Mouse (Mus musculus) heart, embryonic 16.5 days (tissue): ENCODE measurements around the gene Cd151. TPM values are rescaled to one million over a fixed set of nuclear protein-coding genes. Genes with fewer than 3 reads are reported as not detected.

Source experiments
- ATAC-seq: fragments of 200-750 bp; cut with Nextera tagmentation; replicated peaks from 2 replicates; pipeline ENCODE4 v1.8.0; 2017; ENCODE audit warnings: moderate number of reproducible peaks; ENCODE audit not compliant: insufficient read depth, low FRiP score; ENCODE audit errors: extremely low read depth
- H3K27ac ChIP-seq: fragments of 300-500 bp; sonication (generic); 2 replicates; pipeline ENCODE4 v1.5.1; 2014; ENCODE audit warnings: mild to moderate bottlenecking, low read length, control low read depth, moderate library complexity
- H3K27me3 ChIP-seq: fragments of 300-500 bp; sonication (generic); 2 replicates; pipeline ENCODE4 v1.6.1; 2014; ENCODE audit warnings: low read length, mixed read lengths; ENCODE audit not compliant: control insufficient read depth, insufficient read depth
- H3K36me3 ChIP-seq: fragments of 300-500 bp; sonication (generic); 2 replicates; pipeline ENCODE4 v1.6.1; 2014; ENCODE audit not compliant: control insufficient read depth, insufficient read depth
- H3K4me1 ChIP-seq: fragments of 300-500 bp; sonication (generic); 2 replicates; pipeline ENCODE4 v1.6.1; 2014; ENCODE audit warnings: low read length, mixed read lengths; ENCODE audit not compliant: control insufficient read depth, insufficient read depth
- H3K4me2 ChIP-seq: fragments of 300-500 bp; sonication (generic); 2 replicates; pipeline ENCODE4 v1.6.1; 2014; ENCODE audit warnings: low read depth, mild to moderate bottlenecking, control low read depth, low read length
- H3K4me3 ChIP-seq: fragments of 300-500 bp; sonication (generic); 2 replicates; pipeline ENCODE4 v1.5.1; 2014; ENCODE audit warnings: mild to moderate bottlenecking, control low read depth, low read length
- H3K9ac ChIP-seq: fragments of 300-500 bp; sonication (generic); 2 replicates; pipeline ENCODE4 v1.6.1; 2014; ENCODE audit warnings: low read length, control low read depth
- H3K9me3 ChIP-seq: fragments of 300-500 bp; sonication (generic); replicated peaks from 2 replicates; pipeline ENCODE4 v1.6.1; 2016; ENCODE audit warnings: low read length; ENCODE audit not compliant: control insufficient read depth
- WGBS: fragments of 180-500 bp; shearing (Covaris S2); extraction: QIAGEN DNeasy Blood & Tissue Kit; methylation state at CpG from one replicate; pipeline ENCODE4 v1.1.7; 2014; 5-methylcytosine and 5-hydroxymethylcytosine counted together
- polyA plus RNA-seq: library from polyadenylated mRNA; unstranded; fragments of >200 nt; fragmentation: Nextera tagmentation; extraction: Ambion mirVana; gene quantifications from 2 replicates; pipeline ENCODE4 v1.2.1, GENCODE M21; 2015

Gene Cd151
- polyA plus RNA-seq = 42.2 and 44.0 TPM in 2 replicates

DNA sequence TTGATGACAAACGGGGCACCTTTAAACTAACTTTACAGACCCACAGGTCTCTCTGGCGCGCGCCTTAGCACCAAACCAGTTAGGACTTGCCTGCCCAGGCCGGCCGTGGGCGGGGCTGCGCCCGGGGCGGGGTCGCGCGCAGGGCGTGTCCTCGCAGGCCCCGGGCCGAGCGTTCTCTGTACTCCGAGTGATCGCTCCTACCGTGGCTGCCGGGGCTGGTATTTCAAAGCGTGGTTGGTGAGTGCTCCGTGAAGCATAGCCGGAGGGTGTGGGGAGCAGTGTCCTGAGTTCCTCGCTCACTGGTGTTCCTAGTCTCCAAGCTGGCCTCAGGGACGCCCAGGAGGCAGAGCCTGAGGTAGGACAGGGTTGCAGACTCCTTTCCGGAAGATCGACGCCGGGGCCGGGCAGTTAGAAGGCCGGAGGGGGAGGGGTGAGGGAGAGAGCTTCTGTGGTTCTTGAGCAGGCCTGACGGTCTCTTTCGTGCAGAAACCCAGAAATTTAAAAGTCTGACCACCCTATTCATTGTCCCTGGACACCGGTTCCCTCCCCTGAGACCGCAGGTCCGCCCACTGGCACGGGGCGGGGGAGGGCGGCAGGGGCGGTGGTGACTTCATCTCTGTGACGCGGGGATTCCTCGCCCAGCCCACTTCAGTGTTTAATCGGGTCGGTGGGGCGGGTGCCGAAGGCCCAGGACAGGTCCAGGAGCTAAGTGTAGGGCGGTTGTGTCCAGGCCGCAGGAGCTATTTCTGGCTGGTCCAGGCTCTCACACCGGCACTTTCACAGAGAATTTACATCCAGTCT, at the start of gene Cd151:
Gene Cd151 (plus strand): TSS at position 163 of the 801 bp plus-strand sequence.
- Histone ChIP-seq H3K4me1 (peaks cover 40% of the 10 kb centered on the region), H3K27me3 (peaks cover 22% of the 10 kb centered on the region), H3K9me3 (no peaks in the 10 kb centered on the region), H3K4me3 (peak within 1 kb of the TSS; percentile 79), H3K9ac (peak within 1 kb of the TSS; percentile 88), H3K36me3 (peaks cover 23% of the 10 kb centered on the region), H3K27ac (peak within 1 kb of the TSS; percentile 94), H3K4me2 (peak within 1 kb of the TSS; percentile 80)
- peak; percentile 77 for ATAC-seq
- WGBS = under 1% methylated on average over 52 of the region's 52 CpGs

DNA sequence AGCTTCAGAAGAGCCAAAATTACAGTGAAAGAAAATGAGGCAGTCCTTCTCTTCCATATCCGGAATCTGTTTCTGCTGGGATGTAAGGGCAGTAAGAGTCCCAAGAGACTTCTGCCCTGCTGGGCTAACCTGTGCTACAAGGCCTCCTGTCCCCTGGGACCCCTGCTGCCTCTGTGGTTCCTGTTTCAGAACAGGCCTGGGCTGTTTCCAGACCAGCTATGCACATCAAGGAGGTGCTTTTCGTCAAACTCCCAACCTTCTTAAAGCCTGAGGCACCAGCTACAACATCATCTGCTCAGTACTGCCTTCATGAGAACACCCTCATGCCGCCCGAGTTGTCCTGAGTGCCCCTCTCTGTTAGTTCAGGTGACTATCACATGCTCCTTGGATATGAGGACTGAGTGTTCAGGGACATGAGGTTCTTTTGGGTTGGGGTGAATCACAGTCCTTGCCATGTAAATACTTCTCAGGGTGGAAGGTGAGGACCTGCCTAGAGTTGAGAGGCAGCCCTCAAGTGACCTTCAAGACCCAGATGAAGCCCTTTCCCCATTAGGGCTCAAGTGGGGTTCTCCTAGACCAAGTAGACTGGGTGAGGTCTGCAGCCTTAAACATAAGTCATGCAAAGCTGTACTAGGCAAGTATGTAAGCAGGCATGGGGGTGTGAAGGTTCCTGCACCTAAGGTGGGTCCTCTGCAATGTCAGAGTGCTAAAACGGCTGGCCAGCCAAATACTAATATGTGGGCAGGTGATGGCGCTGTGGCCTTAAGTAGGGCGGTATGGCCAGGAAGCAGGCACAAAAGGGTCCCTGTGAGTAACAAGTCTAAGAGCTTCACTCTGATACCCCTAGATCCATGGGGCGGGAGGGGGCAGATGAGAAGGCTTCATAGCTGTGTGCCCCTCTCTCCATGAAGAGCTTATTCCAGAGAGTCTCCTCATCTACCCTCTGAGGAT, 49.2 kb upstream of the Cd151 start:
- no peak overlapping the region for H3K9ac ChIP-seq
- no peak overlapping the region for H3K4me2 ChIP-seq
- no peaks in the 10 kb centered on the region for H3K27me3 ChIP-seq
- H3K4me3 ChIP-seq = no peak overlapping the region
- no peak overlapping the region for H3K27ac ChIP-seq
- no peak for ATAC-seq
- WGBS = 66% methylated on average over 8 of the region's 8 CpGs
- no peaks in the 10 kb centered on the region for H3K9me3 ChIP-seq
- peaks cover 10% of the 10 kb centered on the region for H3K4me1 ChIP-seq
- no peaks in the 10 kb centered on the region for H3K36me3 ChIP-seq

- no peak for ATAC-seq
- no peaks in the 10 kb centered on the region for H3K9me3 ChIP-seq
- H3K36me3 ChIP-seq = no peaks in the 10 kb centered on the region
- no peak overlapping the region for H3K4me3 ChIP-seq
- H3K27me3 ChIP-seq = no peaks in the 10 kb centered on the region
- H3K4me2 ChIP-seq = no peak overlapping the region
- WGBS = 58% methylated on average over 7 of the region's 7 CpGs
- no peak overlapping the region for H3K9ac ChIP-seq
- H3K4me1 ChIP-seq = peaks cover 7% of the 10 kb centered on the region
- no peak overlapping the region for H3K27ac ChIP-seq
These were observed 48.2 kb upstream of the Cd151 start for GRCm38 (mm10) chr7:141418970-141419369.

DNA sequence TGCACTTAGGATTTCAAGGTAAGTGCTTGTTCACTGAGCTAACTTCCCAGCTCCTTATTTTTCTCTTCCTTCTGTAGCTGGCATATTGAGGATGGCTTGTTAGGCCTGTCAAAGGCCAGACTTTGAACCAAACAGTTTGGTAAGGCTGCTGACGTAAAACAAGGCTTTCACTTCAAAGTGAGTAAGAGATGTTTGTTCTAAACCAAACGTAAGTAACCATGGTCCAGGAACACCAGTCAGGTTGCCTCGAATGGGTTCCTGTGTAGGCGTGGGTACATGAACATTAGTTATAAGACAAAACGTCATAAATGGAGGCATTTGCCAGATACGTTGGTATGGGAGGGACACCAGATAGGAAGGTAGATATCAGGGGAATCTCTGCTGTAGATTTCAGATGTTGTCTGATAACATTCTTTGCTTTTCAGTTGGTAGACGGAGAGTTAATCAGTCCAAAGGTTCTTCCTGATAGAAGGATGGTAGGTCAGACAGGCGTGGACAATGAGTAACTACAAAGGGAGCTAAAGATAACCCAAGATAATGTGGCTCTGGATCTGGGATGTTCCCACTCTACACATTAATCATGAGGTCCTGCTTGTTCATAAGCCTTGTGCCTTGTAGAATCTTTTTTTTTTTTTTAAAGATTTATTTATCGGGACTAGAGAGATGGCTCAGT, 47.0 kb upstream of the Cd151 start:
- Histone ChIP-seq H3K9ac (no peak overlapping the region), H3K27ac (no peak overlapping the region), H3K9me3 (no peaks in the 10 kb centered on the region), H3K4me3 (no peak overlapping the region), H3K4me1 (no peaks in the 10 kb centered on the region; the same call in 1 of the 2 replicates), H3K27me3 (no peaks in the 10 kb centered on the region), H3K4me2 (no peak overlapping the region), H3K36me3 (no peaks in the 10 kb centered on the region)
- no peak for ATAC-seq
- 71% methylated on average over 9 of the region's 9 CpGs for WGBS

- ATAC-seq = no peak
- WGBS = 57% methylated on average over 4 of the region's 4 CpGs
- Histone ChIP-seq H3K4me3 (no peak overlapping the region), H3K9ac (no peak overlapping the region), H3K4me1 (peaks cover 2% of the 10 kb centered on the region; the same call in 1 of the 2 replicates), H3K9me3 (no peaks in the 10 kb centered on the region), H3K36me3 (no peaks in the 10 kb centered on the region), H3K27me3 (no peaks in the 10 kb centered on the region), H3K4me2 (no peak overlapping the region), H3K27ac (no peak overlapping the region)
These were observed 43.4 kb upstream of the Cd151 start for GRCm38 (mm10) chr7:141423811-141424210.

DNA sequence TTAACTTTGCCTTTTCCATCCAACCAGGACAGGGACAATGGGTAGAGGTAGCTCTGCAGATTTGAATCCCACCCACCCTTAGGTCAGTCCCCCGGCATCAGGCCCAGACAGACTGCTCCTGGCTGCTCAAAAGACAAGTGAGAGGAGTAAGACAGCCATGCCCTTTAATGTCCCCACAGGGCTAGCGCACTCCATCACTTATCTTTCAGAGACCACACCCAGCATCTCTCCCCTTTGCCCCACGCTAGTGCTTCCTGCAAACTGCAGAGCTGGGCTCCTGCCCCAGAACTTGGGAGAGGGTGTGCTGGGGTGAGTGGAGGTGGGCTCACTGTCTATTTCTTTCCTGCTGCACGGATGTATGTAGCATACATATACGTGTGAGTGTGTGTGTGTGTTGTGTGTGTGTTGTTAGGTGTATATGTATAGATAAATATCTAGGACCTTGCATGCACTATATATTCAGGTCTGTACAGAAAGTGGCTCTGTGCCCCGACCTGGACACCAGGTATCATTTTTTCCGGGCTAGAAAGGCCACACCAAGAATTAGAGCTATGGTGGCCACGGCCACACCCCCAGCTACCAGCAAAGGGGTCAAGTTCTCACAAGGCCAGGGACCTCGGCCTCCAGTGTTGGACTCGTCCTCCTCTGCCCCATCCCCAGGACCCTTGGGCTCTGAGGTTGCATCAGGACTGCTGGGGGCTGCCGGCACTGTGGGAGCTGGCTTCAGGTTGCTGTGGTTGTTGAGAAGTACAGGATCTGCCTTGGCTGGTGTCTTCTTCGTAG, 40.1 kb upstream of the Cd151 start:
- H3K9ac ChIP-seq = no peak overlapping the region
- ATAC-seq = no peak
- no peak overlapping the region for H3K27ac ChIP-seq
- peaks cover 14% of the 10 kb centered on the region; the same call in 1 of the 2 replicates for H3K4me1 ChIP-seq
- no peak overlapping the region for H3K4me3 ChIP-seq
- peaks cover 9% of the 10 kb centered on the region for H3K36me3 ChIP-seq
- 80% methylated on average over 12 of the region's 12 CpGs for WGBS
- H3K27me3 ChIP-seq = no peaks in the 10 kb centered on the region
- no peaks in the 10 kb centered on the region for H3K9me3 ChIP-seq
- no peak overlapping the region for H3K4me2 ChIP-seq

GRCm38 (mm10) chr7:141428701-141429100, 38.5 kb upstream of the Cd151 start:
- no peak for ATAC-seq
- Histone ChIP-seq H3K4me2 (peak overlapping the region; percentile 34; the same call in 1 of the 2 replicates), H3K36me3 (peaks cover 11% of the 10 kb centered on the region), H3K27me3 (no peaks in the 10 kb centered on the region), H3K27ac (no peak overlapping the region), H3K4me1 (peaks cover 14% of the 10 kb centered on the region; the same call in 1 of the 2 replicates), H3K4me3 (no peak overlapping the region), H3K9ac (no peak overlapping the region), H3K9me3 (no peaks in the 10 kb centered on the region)
- WGBS = 46% methylated on average over 5 of the region's 5 CpGs

DNA sequence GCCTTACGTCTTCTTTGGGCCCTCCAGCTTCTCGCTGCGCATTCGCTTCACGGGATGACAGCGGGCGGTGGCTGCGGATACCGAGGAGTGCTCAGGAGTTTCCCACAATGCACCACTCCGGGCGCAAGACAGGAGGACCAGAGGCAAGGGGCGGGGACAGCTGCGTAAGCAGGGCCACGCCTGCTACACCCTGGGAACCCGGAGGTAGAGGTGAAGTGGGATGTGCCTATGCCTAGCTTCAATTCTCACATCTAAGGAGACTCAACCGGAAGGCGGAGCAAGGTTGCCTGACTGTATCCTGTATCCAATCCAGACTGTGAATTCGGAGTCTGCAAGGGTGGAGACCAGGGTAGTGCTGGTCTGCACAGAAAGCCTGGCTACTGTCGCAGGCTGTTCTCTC, 37.9 kb upstream of the Cd151 start, which contains the start of gene Cend1:
Gene Cend1 (minus strand): TSS at position 182 of the 400 bp plus-strand sequence.
- Histone ChIP-seq H3K9ac (peak within 1 kb of the TSS; percentile 2; the same call in 1 of the 2 replicates), H3K27ac (peak within 1 kb of the TSS; percentile 41)
- 4% methylated on average over 19 of the region's 19 CpGs for WGBS

More for the DNA sequence above, 37.9 kb upstream of the Cd151 start, which contains the start of gene Cend1:
- H3K9me3 ChIP-seq = no peaks in the 10 kb centered on the region
- H3K36me3 ChIP-seq = peaks cover 11% of the 10 kb centered on the region
- peak; percentile 57 for ATAC-seq
- no peaks in the 10 kb centered on the region for H3K27me3 ChIP-seq
- peak within 1 kb of the TSS; percentile 34 for H3K4me2 ChIP-seq
- peaks cover 20% of the 10 kb centered on the region for H3K4me1 ChIP-seq
- peak within 1 kb of the TSS; percentile 8 for H3K4me3 ChIP-seq
